Mouse (Mus musculus) mouse trophoblast stem cell (cell line): Measurements from ENCODE around the gene Bik.
"Not testable (repeated sequence)": the region's sequence is repeated elsewhere in the genome, so short reads cannot be mapped to it uniquely, and the experiment has no call there.

Experiments
- in situ Hi-C, 2 experiments: fragments of 300-500 bp; cut with MseI, MboI; formaldehyde crosslinking; loops; 2 replicates in 1 of 2; 3 replicates in 1 of 2; pipeline ENCODE4 v1.15.1; 2025

Bik gene

DNA sequence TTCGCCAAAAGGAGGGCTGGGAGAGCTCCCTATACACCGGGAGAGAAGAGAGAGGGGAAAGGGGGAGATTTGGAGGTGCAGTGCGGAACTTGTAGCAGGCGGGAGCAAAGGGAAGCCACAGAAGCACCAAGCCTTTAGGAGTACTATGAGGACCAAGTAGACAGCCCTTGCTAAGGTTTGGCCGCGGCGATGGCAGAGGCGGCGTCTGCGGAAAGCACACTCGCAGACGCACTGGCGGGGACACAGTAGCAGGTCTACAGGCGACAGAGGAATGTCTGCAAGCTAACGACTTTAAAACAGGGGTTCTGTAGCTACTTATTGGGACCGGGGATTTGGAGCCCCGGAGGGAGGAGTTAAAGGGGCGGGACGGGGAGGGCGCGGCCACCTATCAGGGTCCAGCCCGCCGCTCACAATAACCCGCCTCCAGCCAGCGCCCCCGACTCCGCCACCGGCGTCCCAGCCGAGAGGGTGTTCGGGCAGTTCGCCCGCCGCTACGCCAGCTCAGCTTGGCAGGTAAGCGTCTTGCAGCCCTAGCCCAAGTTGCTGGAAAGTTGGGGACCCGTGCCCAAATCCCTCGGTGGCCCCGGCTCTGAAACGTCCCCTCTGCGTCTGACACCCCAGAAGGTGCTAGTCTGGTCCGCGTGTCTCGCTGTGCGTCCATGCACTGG is at the start of gene Bik:
TSS of gene Bik (plus strand) at position 439 of the 668 bp plus-strand sequence.
- in situ Hi-C loops: no loop called here

GRCm38 (mm10) chr15:83478096-83478495 is 48.6 kb upstream of the Bik start:
- in situ Hi-C loops: no loop called here

DNA sequence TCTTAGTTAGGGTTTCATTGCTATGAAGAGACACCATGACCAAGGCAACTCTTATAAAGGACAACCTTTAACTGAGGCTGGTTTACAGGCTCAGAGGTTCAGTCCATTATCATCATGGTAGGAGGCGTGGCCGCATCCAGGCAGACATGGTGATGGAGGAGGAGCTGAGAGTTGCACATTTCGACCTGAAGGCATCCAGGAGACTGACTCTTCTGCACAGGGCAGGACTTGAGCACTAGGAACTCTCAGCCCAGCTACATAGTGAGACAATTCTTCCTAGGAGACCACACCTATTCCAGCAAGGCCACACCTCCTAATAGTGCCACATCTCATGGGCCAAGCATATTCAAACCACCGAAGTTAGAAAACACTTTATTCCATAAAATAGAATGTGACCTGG is 46.8 kb upstream of the Bik start:
- in situ Hi-C loops: no loop called here

- in situ Hi-C loops: no loop called here
Observed at GRCm38 (mm10) chr15:83481236-83481780, 45.4 kb upstream of the Bik start.

DNA sequence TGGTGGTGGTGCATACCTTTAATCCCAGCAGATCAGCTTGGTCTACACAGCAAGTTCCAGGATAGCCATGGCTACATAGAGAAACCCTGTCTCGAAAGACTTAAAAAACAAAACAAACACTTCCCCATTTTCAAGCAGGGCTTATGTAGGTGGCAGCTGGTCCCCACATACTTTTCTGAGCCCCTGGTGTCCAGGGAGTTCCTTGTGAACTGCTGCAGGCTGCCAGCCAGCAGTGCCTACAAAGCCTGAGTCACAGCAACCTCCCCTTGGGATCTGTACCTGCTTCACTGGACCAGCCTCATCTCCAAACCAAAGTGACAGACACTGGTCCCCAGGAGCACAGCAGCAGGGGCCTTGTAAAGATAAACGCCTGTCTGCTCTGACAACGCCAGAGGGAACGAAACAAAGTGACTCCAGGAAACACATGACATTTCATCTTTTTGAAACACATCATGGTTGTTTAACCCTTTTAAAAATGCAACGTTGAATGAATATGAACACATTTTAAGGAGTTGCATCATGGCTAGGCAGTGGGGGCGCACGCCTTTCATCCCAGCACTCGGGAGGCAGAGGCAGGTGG is 43.9 kb upstream of the Bik start:
- in situ Hi-C loops: no loop called here

- in situ Hi-C loops: no loop called here
Observed at GRCm38 (mm10) chr15:83483482-83483881, 43.2 kb upstream of the Bik start.

- in situ Hi-C loops: no loop called here
Observed at GRCm38 (mm10) chr15:83484311-83484710, 42.4 kb upstream of the Bik start.

- in situ Hi-C loops: no loop called here
Observed at GRCm38 (mm10) chr15:83487477-83488115, 39.1 kb upstream of the Bik start.

DNA sequence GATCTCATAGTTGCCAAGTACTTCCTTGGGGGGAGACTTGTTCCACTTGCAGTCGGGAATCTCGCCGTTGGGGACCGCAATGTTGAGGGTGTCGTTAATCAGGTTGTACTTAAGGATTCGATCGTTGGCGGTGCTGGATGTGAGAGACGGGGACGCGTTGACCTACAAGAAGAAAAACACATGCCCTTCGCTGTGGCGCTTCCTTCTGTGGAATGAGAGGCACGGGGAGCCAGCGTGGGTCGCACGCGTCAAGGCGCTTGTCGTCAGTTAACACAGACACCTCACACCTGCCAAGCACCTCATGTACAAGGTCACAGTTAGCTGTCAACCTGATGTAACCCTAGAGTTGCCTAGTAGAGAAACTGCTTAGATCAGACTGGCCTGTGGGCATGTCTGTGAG is 37.2 kb upstream of the Bik start:
- in situ Hi-C loops: no loop called here

- in situ Hi-C loops: no loop called here
Observed at GRCm38 (mm10) chr15:83491891-83492290, 34.8 kb upstream of the Bik start.

GRCm38 (mm10) chr15:83493856-83494571 is 32.6 kb upstream of the Bik start:
- in situ Hi-C loops: no loop called here

- in situ Hi-C loops: no loop called here
Observed at GRCm38 (mm10) chr15:83494572-83494920, 32.1 kb upstream of the Bik start.

GRCm38 (mm10) chr15:83495195-83495594 is 31.5 kb upstream of the Bik start:
- in situ Hi-C loops: no loop called here

GRCm38 (mm10) chr15:83495787-83496367 is 30.8 kb upstream of the Bik start:
- in situ Hi-C loops: no loop called here

DNA sequence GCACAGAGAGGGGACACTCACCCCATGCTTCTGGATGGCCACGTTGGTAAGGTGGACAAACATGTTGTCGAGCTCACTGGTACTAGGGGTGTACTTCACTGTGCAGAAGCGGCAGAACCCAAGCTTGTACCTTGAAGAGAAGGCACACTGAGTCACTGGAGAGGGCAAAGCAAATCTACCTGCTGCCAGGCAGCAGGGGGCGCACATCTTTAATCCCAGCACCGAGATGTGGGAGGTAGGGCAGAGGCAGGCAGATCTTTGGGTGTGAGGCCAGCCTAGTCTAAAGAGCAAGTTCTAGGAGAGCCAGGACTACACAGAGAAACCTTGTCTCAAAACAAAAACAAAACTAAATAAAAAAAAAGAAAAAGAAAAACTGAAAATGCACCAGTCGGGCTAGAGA is 29.4 kb upstream of the Bik start:
- in situ Hi-C loops: no loop called here

DNA sequence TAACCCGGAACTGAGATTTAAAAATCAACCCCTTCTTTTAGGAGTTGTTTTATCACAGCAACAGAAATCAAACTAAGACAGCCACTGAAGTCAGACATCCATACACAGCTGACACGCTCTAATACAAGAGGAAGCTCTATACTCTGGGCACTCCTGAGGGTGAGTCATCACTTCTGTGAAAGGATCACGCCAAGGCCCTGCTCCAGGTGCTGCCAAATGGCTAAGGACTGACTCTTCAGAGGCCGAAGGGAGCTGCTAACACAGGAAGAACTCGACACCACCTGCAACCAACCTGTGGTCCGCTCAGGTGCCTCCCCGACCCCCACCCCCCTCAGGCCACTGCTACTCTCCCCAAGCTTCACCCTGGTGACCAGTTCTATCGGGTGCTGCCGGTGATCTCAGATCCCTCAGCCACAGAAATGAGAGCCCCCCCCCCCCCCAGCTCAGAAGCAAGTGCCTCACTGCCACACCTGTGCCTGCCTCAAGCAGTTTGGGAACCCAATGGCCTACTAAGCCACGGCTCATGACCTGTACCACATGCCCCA is 27.4 kb upstream of the Bik start:
- in situ Hi-C loops: no loop called here

DNA sequence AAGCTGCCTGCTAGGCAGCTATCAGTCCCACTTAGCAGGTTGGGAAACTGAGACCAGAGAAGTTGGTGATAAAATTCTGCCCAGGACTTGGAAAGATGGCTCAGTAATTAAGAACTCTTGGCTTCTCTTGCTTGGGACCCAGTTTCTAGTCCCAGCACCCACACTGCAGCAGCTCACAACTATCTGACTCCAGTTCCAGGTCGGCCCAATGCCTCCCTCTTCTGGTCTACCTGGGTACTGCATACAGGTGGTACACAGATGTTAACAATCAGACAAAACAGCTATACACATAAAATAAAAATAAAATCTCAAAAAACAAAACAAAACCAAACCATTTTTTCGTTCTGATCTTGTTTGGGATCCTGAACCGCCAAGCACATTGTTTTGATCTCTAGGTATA is 26.3 kb upstream of the Bik start:
- in situ Hi-C loops: no loop called here

- in situ Hi-C loops: not testable (repeated sequence)
Observed at GRCm38 (mm10) chr15:83501483-83501882, 25.2 kb upstream of the Bik start.

DNA sequence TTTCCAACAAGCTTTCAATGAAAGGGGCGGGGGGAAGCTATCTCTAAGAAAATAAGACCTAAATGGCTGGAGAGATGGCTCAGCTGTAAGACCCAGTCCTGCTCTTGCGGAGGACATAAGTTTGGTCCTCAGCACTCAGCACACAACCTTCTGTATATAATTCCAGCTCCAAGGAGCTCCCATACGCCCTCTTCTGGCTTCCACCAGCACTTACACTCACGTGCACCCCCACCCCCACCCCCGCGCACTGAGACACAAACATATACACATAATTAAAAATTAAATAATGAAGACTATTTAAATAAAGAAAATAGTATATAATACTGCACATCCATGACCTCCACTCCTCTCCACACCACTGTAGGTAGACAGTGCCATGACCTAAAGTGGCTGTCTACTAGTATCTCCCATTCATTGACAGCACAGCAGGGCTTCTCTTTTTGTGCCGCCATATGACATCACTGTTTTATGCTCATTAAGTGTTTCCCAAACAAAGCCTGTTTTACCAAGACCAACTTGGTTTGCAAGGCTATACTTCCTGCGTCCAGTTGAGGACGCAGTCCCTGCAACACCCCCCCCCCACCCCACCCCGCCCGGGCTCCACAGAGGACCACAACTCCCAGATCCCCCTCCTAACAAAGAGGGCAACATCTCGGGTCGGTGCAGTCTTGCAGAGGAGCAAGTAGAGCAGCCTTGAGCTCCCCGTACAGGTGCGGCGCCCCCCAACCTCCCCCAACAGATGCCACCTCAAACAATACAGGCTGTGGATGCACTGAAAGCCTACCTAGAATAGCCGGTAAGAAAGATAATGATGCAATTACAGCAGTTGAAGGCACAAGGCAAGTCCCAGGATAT is 16.5 kb upstream of the Bik start:
- in situ Hi-C loops: no loop called here

- in situ Hi-C loops: no loop called here
Observed at GRCm38 (mm10) chr15:83510805-83511405, 15.8 kb upstream of the Bik start, which contains the start of gene Ttll1. TSS of gene Ttll1 (minus strand) at chr15:83510893.
